Mouse (Mus musculus): ENCODE results near the gene Spata33. TPM values are rescaled to one million over a fixed set of nuclear protein-coding genes. Genes with fewer than 3 reads are reported as not detected.
"Not testable (repeated sequence)": the region's sequence is repeated elsewhere in the genome, so short reads cannot be mapped to it uniquely, and the experiment has no call there.

The Spata33 gene
- 0.44 and 1.4 TPM in 2 replicates for polyA plus RNA-seq (2016; fragmentation: Nextera tagmentation; extraction: Ambion mirVana)

- under 1% methylated on average over 61 of the region's 76 CpGs for WGBS (ENCODE audit: insufficient replicate concordance)
- Histone ChIP-seq H3K27ac (peak within 1 kb of the TSS; percentile 80), H3K4me3 (peak within 1 kb of the TSS; percentile 99), H3K9me3 (replicated peaks) (no peaks in the 10 kb centered on the region), H3K9ac (peak within 1 kb of the TSS; percentile 96), H3K36me3 (peaks cover 32% of the 10 kb centered on the region), H3K4me1 (peaks cover 35% of the 10 kb centered on the region), H3K27me3 (replicated peaks) (peaks cover 20% of the 10 kb centered on the region), H3K4me2 (peak within 1 kb of the TSS; percentile 95)
- peak; percentile 89 for ATAC-seq
These were observed at the start of gene Spata33, which contains the start of gene Chmp1a for GRCm38 (mm10) chr8:123212321-123213117. Gene Spata33, plus strand, starts transcription at chr8:123212832. Gene Chmp1a, minus strand, starts transcription at chr8:123212763.

GRCm38 (mm10) chr8:123181391-123181790 is 31.2 kb upstream of the Spata33 start:
- H3K4me3 ChIP-seq = no peak overlapping the region
- H3K9ac ChIP-seq = no peak overlapping the region
- no peak overlapping the region for H3K27ac ChIP-seq
- WGBS (ENCODE audit: insufficient replicate concordance) = 64% methylated on average over 3 of the region's 3 CpGs
- H3K27me3 ChIP-seq (replicated peaks) = peaks cover 17% of the 10 kb centered on the region; the same call in 1 of the 2 replicates
- H3K36me3 ChIP-seq = no peaks in the 10 kb centered on the region
- 0 out of 2 replicates have a peak, but pooled peaks cover 11% of the 10 kb centered on the region for H3K4me1 ChIP-seq
- H3K9me3 ChIP-seq (replicated peaks) = peaks cover 15% of the 10 kb centered on the region
- no peak overlapping the region for H3K4me2 ChIP-seq
- peak; percentile 27 for ATAC-seq

- H3K4me2 ChIP-seq = no peak within 1 kb of the TSS
- H3K9me3 ChIP-seq (replicated peaks) = no peaks in the 10 kb centered on the region
- ATAC-seq = no peak
- no peak within 1 kb of the TSS for H3K27ac ChIP-seq
- no peaks in the 10 kb centered on the region for H3K36me3 ChIP-seq
- no peak within 1 kb of the TSS for H3K4me3 ChIP-seq
- WGBS (ENCODE audit: insufficient replicate concordance) = 47% methylated on average over 19 of the region's 19 CpGs
- H3K4me1 ChIP-seq = peaks cover 36% of the 10 kb centered on the region
- H3K9ac ChIP-seq = no peak within 1 kb of the TSS
- H3K27me3 ChIP-seq (replicated peaks) = peaks cover 27% of the 10 kb centered on the region
These were observed 26.8 kb upstream of the Spata33 start, which contains the start of gene Dpep1 for GRCm38 (mm10) chr8:123185566-123186409. Gene Dpep1, plus strand, starts transcription at chr8:123186242.

GRCm38 (mm10) chr8:123188006-123188405 is 24.6 kb upstream of the Spata33 start:
- H3K36me3 ChIP-seq = no peaks in the 10 kb centered on the region
- no peak for ATAC-seq
- no peak overlapping the region for H3K4me3 ChIP-seq
- 71% methylated on average over 2 of the region's 2 CpGs for WGBS (ENCODE audit: insufficient replicate concordance)
- peaks cover 46% of the 10 kb centered on the region for H3K4me1 ChIP-seq
- no peak overlapping the region for H3K9ac ChIP-seq
- no peak overlapping the region for H3K4me2 ChIP-seq
- H3K27me3 ChIP-seq (replicated peaks) = peaks cover 24% of the 10 kb centered on the region
- H3K27ac ChIP-seq = no peak overlapping the region
- no peaks in the 10 kb centered on the region for H3K9me3 ChIP-seq (replicated peaks)

GRCm38 (mm10) chr8:123188841-123189240 is 23.8 kb upstream of the Spata33 start:
- H3K36me3 ChIP-seq = no peaks in the 10 kb centered on the region
- no peaks in the 10 kb centered on the region for H3K9me3 ChIP-seq (replicated peaks)
- H3K4me1 ChIP-seq = peaks cover 46% of the 10 kb centered on the region
- no peak overlapping the region for H3K4me3 ChIP-seq
- H3K9ac ChIP-seq = no peak overlapping the region
- no peak overlapping the region for H3K4me2 ChIP-seq
- H3K27ac ChIP-seq = no peak overlapping the region
- no peak for ATAC-seq
- H3K27me3 ChIP-seq (replicated peaks) = peaks cover 28% of the 10 kb centered on the region
- 65% methylated on average over 7 of the region's 7 CpGs for WGBS (ENCODE audit: insufficient replicate concordance)

- no peaks in the 10 kb centered on the region for H3K9me3 ChIP-seq (replicated peaks)
- WGBS (ENCODE audit: insufficient replicate concordance) = 5% methylated on average over 9 of the region's 9 CpGs
These were observed 22.0 kb upstream of the Spata33 start for GRCm38 (mm10) chr8:123190678-123191077.

GRCm38 (mm10) chr8:123191908-123192307 is 20.7 kb upstream of the Spata33 start:
- WGBS (ENCODE audit: insufficient replicate concordance) = 50% methylated on average over 8 of the region's 8 CpGs
- Histone ChIP-seq H3K4me1 (peaks cover 42% of the 10 kb centered on the region), H3K4me2 (no peak overlapping the region), H3K4me3 (no peak overlapping the region), H3K9ac (no peak overlapping the region), H3K27ac (no peak overlapping the region), H3K9me3 (replicated peaks) (no peaks in the 10 kb centered on the region), H3K27me3 (replicated peaks) (peaks cover 23% of the 10 kb centered on the region), H3K36me3 (no peaks in the 10 kb centered on the region)
- ATAC-seq = no peak

More at GRCm38 (mm10) chr8:123190678-123191077, 22.0 kb upstream of the Spata33 start:
- no peak for ATAC-seq
- no peak overlapping the region for H3K9ac ChIP-seq
- H3K4me2 ChIP-seq = peak overlapping the region; percentile 5
- no peaks in the 10 kb centered on the region for H3K36me3 ChIP-seq
- H3K27ac ChIP-seq = no peak overlapping the region
- H3K4me3 ChIP-seq = no peak overlapping the region
- peaks cover 41% of the 10 kb centered on the region for H3K4me1 ChIP-seq
- peaks cover 34% of the 10 kb centered on the region for H3K27me3 ChIP-seq (replicated peaks)

- peaks cover 23% of the 10 kb centered on the region for H3K27me3 ChIP-seq (replicated peaks)
- no peak overlapping the region for H3K4me3 ChIP-seq
- H3K4me1 ChIP-seq = peaks cover 47% of the 10 kb centered on the region
- H3K9ac ChIP-seq = no peak overlapping the region
- no peak overlapping the region for H3K4me2 ChIP-seq
- H3K9me3 ChIP-seq (replicated peaks) = no peaks in the 10 kb centered on the region
- WGBS (ENCODE audit: insufficient replicate concordance) = 80% methylated on average over 9 of the region's 9 CpGs
- ATAC-seq = no peak
- no peaks in the 10 kb centered on the region for H3K36me3 ChIP-seq
- no peak overlapping the region for H3K27ac ChIP-seq
These were observed 18.9 kb upstream of the Spata33 start for GRCm38 (mm10) chr8:123193771-123194170.

- peaks cover 20% of the 10 kb centered on the region for H3K4me1 ChIP-seq
- peak; percentile 73 for ATAC-seq
- not testable (repeated sequence) for H3K9ac ChIP-seq; H3K9me3 ChIP-seq (replicated peaks); H3K4me3 ChIP-seq; H3K36me3 ChIP-seq
- 45% methylated on average over 5 of the region's 5 CpGs for WGBS (ENCODE audit: insufficient replicate concordance)
- 0 out of 2 replicates have a peak overlapping the region, but pooled peaks have one; percentile 5 for H3K4me2 ChIP-seq
- H3K27me3 ChIP-seq (replicated peaks) = peaks cover 53% of the 10 kb centered on the region
- H3K27ac ChIP-seq = peak overlapping the region; percentile 34; the same call in 1 of the 2 replicates
These were observed 15.6 kb upstream of the Spata33 start for GRCm38 (mm10) chr8:123197016-123197415.

GRCm38 (mm10) chr8:123199864-123200263 is 12.8 kb upstream of the Spata33 start:
- Histone ChIP-seq H3K9ac (no peak overlapping the region), H3K4me1 (peaks cover 20% of the 10 kb centered on the region), H3K9me3 (replicated peaks) (no peaks in the 10 kb centered on the region), H3K27ac (no peak overlapping the region), H3K4me3 (no peak overlapping the region), H3K4me2 (no peak overlapping the region), H3K27me3 (replicated peaks) (peaks cover 42% of the 10 kb centered on the region), H3K36me3 (peaks cover 9% of the 10 kb centered on the region)
- 53% methylated on average over 14 of the region's 14 CpGs for WGBS (ENCODE audit: insufficient replicate concordance)
- no peak for ATAC-seq

GRCm38 (mm10) chr8:123202288-123202687 is 10.3 kb upstream of the Spata33 start:
- Histone ChIP-seq H3K4me3 (no peak overlapping the region), H3K27me3 (replicated peaks) (peaks cover 37% of the 10 kb centered on the region), H3K9ac (no peak overlapping the region), H3K27ac (no peak overlapping the region), H3K4me2 (no peak overlapping the region), H3K9me3 (replicated peaks) (no peaks in the 10 kb centered on the region), H3K4me1 (peaks cover 6% of the 10 kb centered on the region), H3K36me3 (peaks cover 30% of the 10 kb centered on the region)
- 25% methylated on average over 5 of the region's 5 CpGs for WGBS (ENCODE audit: insufficient replicate concordance)
- ATAC-seq = no peak

- 75% methylated on average over 3 of the region's 3 CpGs for whole genome bisulfite sequencing (ENCODE audit: insufficient replicate concordance)
- Histone ChIP-seq H3K4me2 (no peak overlapping the region), H3K36me3 (peaks cover 43% of the 10 kb centered on the region), H3K27me3 (replicated peaks) (peaks cover 35% of the 10 kb centered on the region), H3K4me1 (no peaks in the 10 kb centered on the region), H3K27ac (no peak overlapping the region), H3K9me3 (replicated peaks) (no peaks in the 10 kb centered on the region), H3K4me3 (no peak overlapping the region), H3K9ac (no peak overlapping the region)
- no peak for ATAC-seq
These were observed 9.1 kb upstream of the Spata33 start for GRCm38 (mm10) chr8:123203571-123203970.
